Mouse (Mus musculus) C2C12 (cell line): ENCODE results near the gene Rnf186. TPM values are rescaled to one million over a fixed set of nuclear protein-coding genes. Genes with fewer than 3 reads are reported as not detected.

ENCODE experiments used
- H3K27me3 ChIP-seq: one replicate; pipeline ENCODE4 v1.6.1; 2011; ENCODE audit not compliant: control insufficient read depth, insufficient read depth, insufficient read length
- H3K36me3 ChIP-seq: one replicate; pipeline ENCODE4 v1.6.1; 2011; ENCODE audit not compliant: control insufficient read depth, insufficient read depth
- H3K4me3 ChIP-seq: one replicate; pipeline ENCODE4 v1.5.1; 2011; ENCODE audit warnings: mild to moderate bottlenecking, control low read depth; ENCODE audit not compliant: poor library complexity, insufficient read depth, severe bottlenecking
- H3K79me2 ChIP-seq: one replicate; pipeline ENCODE4 v1.6.1; 2011; ENCODE audit not compliant: control insufficient read depth, insufficient read depth
- H3K79me3 ChIP-seq: one replicate; pipeline ENCODE4 v1.6.1; 2011; ENCODE audit warnings: low read depth, control low read depth
- H3ac ChIP-seq: one replicate; pipeline ENCODE3; 2011; ENCODE audit warnings: low read depth; ENCODE audit not compliant: control insufficient read depth, insufficient read length
- CEBPB ChIP-seq: IDR thresholded peaks from one replicate; pipeline ENCODE4 v1.6.1; 2011; ENCODE audit warnings: low read depth, mild to moderate bottlenecking, control low read depth, moderate library complexity
- CTCF ChIP-seq: IDR thresholded peaks from one replicate; pipeline ENCODE4 v1.5.1; 2011; ENCODE audit not compliant: control insufficient read depth, insufficient read depth, insufficient read length
- FOSL1 ChIP-seq: IDR thresholded peaks from one replicate; pipeline ENCODE4 v1.8.0; 2011; ENCODE audit warnings: mild to moderate bottlenecking, low read length; ENCODE audit not compliant: poor library complexity, insufficient read depth, severe bottlenecking
- MAX ChIP-seq: IDR thresholded peaks from one replicate; pipeline ENCODE4 v1.6.1; 2011; ENCODE audit warnings: mild to moderate bottlenecking, control low read depth
- MYOD1 ChIP-seq: IDR thresholded peaks from one replicate; pipeline ENCODE4 v1.6.1; 2011; ENCODE audit warnings: low read depth; ENCODE audit not compliant: control insufficient read depth, insufficient read length
- MYOG ChIP-seq: IDR thresholded peaks from one replicate; pipeline ENCODE4 v1.6.1; 2011; ENCODE audit not compliant: control insufficient read depth, insufficient read length; ENCODE audit errors: extremely low read depth
- USF1 ChIP-seq: IDR thresholded peaks from one replicate; pipeline ENCODE4 v1.6.1; 2011; ENCODE audit warnings: low read depth, mild to moderate bottlenecking, control low read depth, moderate library complexity
- long read RNA-seq, 2 experiments: library from polyadenylated mRNA; unstranded; transcript quantifications; one replicate each; pipeline ENCODE4 v2.0.0; 2019 to 2020
- polyA plus RNA-seq: library from polyadenylated mRNA; unstranded; fragments of >200 nt; fragmentation: generic; extraction: Trizol; gene quantifications from one replicate; pipeline ENCODE4 v1.2.1, GENCODE M21; 2012; ENCODE audit warnings: missing spikeins

The Rnf186 gene
- polyA plus RNA-seq, result not detected
- long read RNA-seq, experiment 1, result 0 reads
- long read RNA-seq, experiment 2, result 0 reads

GRCm38 (mm10) chr4:138966866-138967265 is at the start of gene Rnf186:
TSS of gene Rnf186 (plus strand) at chr4:138967112.
- Histone ChIP-seq H3K4me3 (no peak within 1 kb of the TSS), H3K27me3 (peaks cover 12% of the 10 kb centered on the region), H3K36me3 (no peaks in the 10 kb centered on the region), H3K79me3 (no peaks in the 10 kb centered on the region), H3K79me2 (no peaks in the 10 kb centered on the region), H3ac (no peak within 1 kb of the TSS)
- no peak for TF ChIP-seq FOSL1
- no peak for TF ChIP-seq MAX
- no peak for TF ChIP-seq MYOD1
- TF ChIP-seq CEBPB, result no peak
- no peak for TF ChIP-seq MYOG
- no peak for TF ChIP-seq CTCF
- no peak for TF ChIP-seq USF1

- Histone ChIP-seq H3ac (no peak overlapping the region), H3K79me2 (peaks cover 10% of the 10 kb centered on the region), H3K27me3 (no peaks in the 10 kb centered on the region), H3K4me3 (no peak overlapping the region), H3K36me3 (no peaks in the 10 kb centered on the region), H3K79me3 (no peaks in the 10 kb centered on the region)
- TF ChIP-seq MAX, result no peak
- no peak for TF ChIP-seq CTCF
- no peak for TF ChIP-seq MYOD1
- TF ChIP-seq USF1, result no peak
Observed at GRCm38 (mm10) chr4:138917282-138917681, 49.6 kb upstream of the Rnf186 start.

- no peaks in the 10 kb centered on the region for H3K79me2 ChIP-seq
- H3K27me3 ChIP-seq, result peaks cover 14% of the 10 kb centered on the region
- TF ChIP-seq FOSL1, result no peak
- TF ChIP-seq CEBPB, result no peak
- no peak for TF ChIP-seq MYOD1
- no peak for TF ChIP-seq USF1
- TF ChIP-seq MYOG, result no peak
- TF ChIP-seq MAX, result no peak
- TF ChIP-seq CTCF, result no peak
- H3K4me3 ChIP-seq, result no peak overlapping the region
- no peaks in the 10 kb centered on the region for H3K79me3 ChIP-seq
- no peak overlapping the region for H3ac ChIP-seq
- H3K36me3 ChIP-seq, result no peaks in the 10 kb centered on the region
Observed at GRCm38 (mm10) chr4:138921254-138922130, 45.4 kb upstream of the Rnf186 start.

- H3K4me3 ChIP-seq, result no peak overlapping the region
- H3K79me3 ChIP-seq, result no peaks in the 10 kb centered on the region
- H3K27me3 ChIP-seq, result peaks cover 20% of the 10 kb centered on the region
- TF ChIP-seq MYOD1 (no peak), CTCF (peak; percentile 82), MYOG (no peak)
- no peaks in the 10 kb centered on the region for H3K79me2 ChIP-seq
- no peak overlapping the region for H3ac ChIP-seq
- H3K36me3 ChIP-seq, result no peaks in the 10 kb centered on the region
Observed at GRCm38 (mm10) chr4:138922131-138922459, 44.8 kb upstream of the Rnf186 start.

GRCm38 (mm10) chr4:138925561-138925960 is 41.4 kb upstream of the Rnf186 start:
- TF ChIP-seq USF1 (no peak), CTCF (no peak), MYOG (no peak)
- Histone ChIP-seq H3K27me3 (peaks cover 20% of the 10 kb centered on the region), H3K79me2 (no peaks in the 10 kb centered on the region)

GRCm38 (mm10) chr4:138933862-138934261 is 33.0 kb upstream of the Rnf186 start:
- no peak for TF ChIP-seq CEBPB
- no peak for TF ChIP-seq USF1
- no peak for TF ChIP-seq FOSL1
- no peak for TF ChIP-seq MAX
- TF ChIP-seq MYOG, result no peak
- no peak for TF ChIP-seq MYOD1
- no peak for TF ChIP-seq CTCF
- Histone ChIP-seq H3K36me3 (no peaks in the 10 kb centered on the region), H3K4me3 (no peak overlapping the region), H3K79me2 (no peaks in the 10 kb centered on the region), H3ac (no peak overlapping the region), H3K79me3 (no peaks in the 10 kb centered on the region), H3K27me3 (peaks cover 12% of the 10 kb centered on the region)

More at GRCm38 (mm10) chr4:138925561-138925960, 41.4 kb upstream of the Rnf186 start:
- no peaks in the 10 kb centered on the region for H3K36me3 ChIP-seq
- no peaks in the 10 kb centered on the region for H3K79me3 ChIP-seq
- H3K4me3 ChIP-seq, result no peak overlapping the region
- H3ac ChIP-seq, result no peak overlapping the region
